Mouse (Mus musculus): ENCODE data around the gene Mrnip.

Mrnip gene

DNA sequence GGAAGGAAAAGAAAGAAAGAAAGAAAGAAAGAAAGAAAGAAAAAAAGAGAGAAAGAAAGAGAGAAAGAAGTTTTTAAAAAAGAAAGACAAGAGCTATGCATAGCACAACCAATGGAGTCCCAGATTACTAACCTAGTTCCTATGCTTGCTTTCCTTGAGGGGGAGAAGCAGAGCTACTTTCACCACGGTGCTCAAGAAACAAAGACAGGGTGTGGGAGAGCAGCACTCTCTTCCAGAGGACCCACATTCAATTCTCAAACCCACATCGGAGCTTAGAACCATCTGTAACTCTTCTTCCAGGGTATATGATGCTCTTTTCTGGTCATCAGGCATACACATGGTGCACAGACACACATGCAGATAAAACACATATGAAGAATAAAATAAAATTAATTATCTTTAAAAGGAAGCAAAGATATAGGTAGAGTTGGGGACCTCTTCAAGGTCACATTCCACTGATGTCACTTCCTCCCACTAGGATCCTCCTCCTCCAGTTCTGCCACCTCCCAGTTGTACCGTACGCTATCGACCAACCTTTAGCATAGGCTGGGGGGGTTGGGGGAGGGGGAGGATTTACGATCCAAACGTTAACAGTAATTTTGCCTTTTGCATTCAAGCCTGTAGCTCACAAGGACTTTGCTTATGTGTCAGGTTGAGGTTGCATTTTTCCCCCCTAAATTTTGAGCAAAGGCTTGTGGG, 74.4 kb downstream of the Mrnip start:
- no peak for DNase-seq (ENCODE audit: low spot score in 2 of 2)

Data from spleen, postnatal 4 days (tissue).